Mouse (Mus musculus) erythroblast, adult 5-6 weeks (primary cell): ENCODE results near the gene Gm29564. TPM values are rescaled to one million over a fixed set of nuclear protein-coding genes. Genes with fewer than 3 reads are reported as not detected.
"Not testable (repeated sequence)": the region's sequence is repeated elsewhere in the genome, so short reads cannot be mapped to it uniquely, and the experiment has no call there.

ENCODE experiments used
- ATAC-seq: replicated peaks from 2 replicates; pipeline ENCODE4 v1.8.0; 2016; ENCODE audit warnings: moderate number of reproducible peaks, mild to moderate bottlenecking, moderate TSS enrichment, inconsistent platforms; ENCODE audit not compliant: poor library complexity, low FRiP score, severe bottlenecking
- total RNA-seq, 2 experiments: library from RNA; stranded (forward) in 1 of 2; stranded (reverse) in 1 of 2; fragments of 150-400 nt in 1 of 2; fragments of 200-764, 138-1000 nt in 1 of 2; gene quantifications; 2 replicates each; pipeline versions ENCODE4 v1.2.3 to v1.2.4; 2015 to 2017; ENCODE audit warnings: low replicate concordance in 2 of 2

Gene Gm29564
- total RNA-seq (2015; ENCODE audit: low replicate concordance) = not detected in 2 replicates
- not detected in 2 replicates for total RNA-seq (2017; ENCODE audit: low replicate concordance)

GRCm38 (mm10) chrY:78212693-78213092, at the start of gene Gm29564:
Gm29564 (plus strand) TSS chrY:78212993.
- not testable (repeated sequence) for ATAC-seq

Other genes starting within 250 kb of the Gm29564 start
- gene Gm20867, start 249.8 kb upstream of the Gm29564 start, total RNA-seq (2015; ENCODE audit: low replicate concordance) = not detected in 2 replicates
- not detected in 2 replicates for gene Gm20867, start 249.8 kb upstream of the Gm29564 start, total RNA-seq (2017; ENCODE audit: low replicate concordance)